Comparison of ENCODE assay signal across 16 mouse cellular contexts in genomic region chr2:143832721-143833120, GRCm38 (mm10).
"Had no signal": no experiment of that assay in that cellular context is flagged by ENCODE, and none has a peak within 500 bp of the region (broad histone marks: within the 10 kb centered on the region; RNA-seq: fewer than 3 reads in every experiment).

No protein-coding gene starts in this region.

- H3K4me3 ChIP-seq: lung, embryonic 15.5 days; megakaryocyte, embryonic 14.5 days; midbrain, embryonic 13.5 days; midbrain, embryonic 15.5 days; neural tube, embryonic 12.5 days; stomach, embryonic 15.5 days had no signal

- H3K9me3 ChIP-seq: lung, embryonic 15.5 days; megakaryocyte, embryonic 14.5 days; midbrain, embryonic 13.5 days; midbrain, embryonic 15.5 days; neural tube, embryonic 12.5 days; stomach, embryonic 15.5 days had no signal

- H3K27me3 ChIP-seq: lung, embryonic 15.5 days; midbrain, embryonic 13.5 days; midbrain, embryonic 15.5 days; neural tube, embryonic 12.5 days; stomach, embryonic 15.5 days had no signal

- H3K9ac ChIP-seq: lung, embryonic 15.5 days; midbrain, embryonic 13.5 days; midbrain, embryonic 15.5 days; neural tube, embryonic 12.5 days; stomach, embryonic 15.5 days had no signal

- H3K27ac ChIP-seq: lung, embryonic 15.5 days; macrophage; midbrain, embryonic 13.5 days; midbrain, embryonic 15.5 days; neural tube, embryonic 12.5 days; stomach, embryonic 15.5 days; stomach, postnatal 0 days had no signal

- H3K4me1 ChIP-seq: stomach, embryonic 15.5 days had no signal

- DNase-seq: lung, adult 2 months; lung, postnatal 14 days; lung, postnatal 36 days; right cerebral cortex, postnatal 14 days; thymus, adult 2 months; thymus, postnatal 25 days; thymus, postnatal 4 days had no signal

- H3K36me3 ChIP-seq: lung, embryonic 15.5 days; midbrain, embryonic 13.5 days; midbrain, embryonic 15.5 days; neural tube, embryonic 12.5 days; stomach, embryonic 15.5 days had no signal

- H3K4me2 ChIP-seq: lung, embryonic 15.5 days; midbrain, embryonic 11.5 days; midbrain, embryonic 13.5 days; midbrain, embryonic 15.5 days; neural tube, embryonic 12.5 days; stomach, embryonic 15.5 days had no signal
